Mouse (Mus musculus) adrenal gland, postnatal 4 days (tissue): Measurements from ENCODE around the gene Cars2. TPM values are rescaled to one million over a fixed set of nuclear protein-coding genes. Genes with fewer than 3 reads are reported as not detected.
"Not testable (repeated sequence)": the region's sequence is repeated elsewhere in the genome, so short reads cannot be mapped to it uniquely, and the experiment has no call there.

ENCODE experiments used
- DNase-seq, 2 experiments: peaks; one replicate each; pipeline ENCODE4 v3.0.0; 2021 to 2022; ENCODE audit warnings: low spot score in 2 of 2, mixed read lengths in 2 of 2
- total RNA-seq, 2 experiments: library from RNA; stranded (reverse); gene quantifications; 2 replicates each; pipeline ENCODE4 v1.2.3; 2021

The Cars2 gene
- total RNA-seq, 2 experiments from 2014 or later = 34.4 to 36.2 TPM

- DNase-seq = peak in 1 of 2 experiments; percentile 43
Observed at GRCm38 (mm10) chr8:11476338-11477177, 74.0 kb downstream of the Cars2 start.

- no peak for DNase-seq
Observed at GRCm38 (mm10) chr8:11475876-11476275, 74.7 kb downstream of the Cars2 start.

- no peak for DNase-seq
Observed at GRCm38 (mm10) chr8:11475397-11475796, 75.2 kb downstream of the Cars2 start.

GRCm38 (mm10) chr8:11473072-11473471, 77.5 kb downstream of the Cars2 start:
- DNase-seq = no peak

- no peak for DNase-seq
Observed at GRCm38 (mm10) chr8:11471309-11471708, 79.3 kb downstream of the Cars2 start.

- DNase-seq = no peak
Observed at GRCm38 (mm10) chr8:11470694-11471093, 79.9 kb downstream of the Cars2 start.

- no peak for DNase-seq
Observed at GRCm38 (mm10) chr8:11469095-11469494, 81.5 kb downstream of the Cars2 start.

GRCm38 (mm10) chr8:11466528-11466927, 84.1 kb downstream of the Cars2 start:
- not testable (repeated sequence) for DNase-seq

GRCm38 (mm10) chr8:11465619-11466018, 85.0 kb downstream of the Cars2 start:
- no peak for DNase-seq

GRCm38 (mm10) chr8:11464707-11464964, 85.9 kb downstream of the Cars2 start:
- no peak for DNase-seq

Other genes starting within 250 kb of the Cars2 start
- 100 to 1,000 TPM; 299 to 331 TPM for gene Col4a2, start 238.0 kb downstream of the Cars2 start, total RNA-seq
- 100 to 1,000 TPM; 580 to 619 TPM for gene Col4a1, start 238.0 kb downstream of the Cars2 start, total RNA-seq
- gene Rab20, start 72.1 kb downstream of the Cars2 start, total RNA-seq = 10 to 100 TPM in 1 of 2 experiments, 1 to 10 TPM in 1; 8.7 to 10.9 TPM
- 10 to 100 TPM; 74.2 to 77.2 TPM for gene Naxd, start 53.3 kb downstream of the Cars2 start, total RNA-seq
- 10 to 100 TPM; 46.7 to 50.0 TPM for gene Ing1, start 4.8 kb upstream of the Cars2 start, total RNA-seq
- gene Ankrd10, start 85.0 kb upstream of the Cars2 start, total RNA-seq = 10 to 100 TPM; 86.5 to 97.9 TPM
- gene 1700016D06Rik, start 150.3 kb upstream of the Cars2 start, total RNA-seq = not detected
- gene Arhgef7, start 176.9 kb upstream of the Cars2 start, total RNA-seq = 10 to 100 TPM; 72.8 to 74.1 TPM